8 mouse cellular contexts compared by ENCODE assay signal in genomic region chr1:87418733-87419132, GRCm38 (mm10). TPM values are rescaled to one million over a fixed set of nuclear protein-coding genes. Genes with fewer than 3 reads are reported as not detected.
A peak's percentile ranks its signal among the peaks of the same experiment; 100 is the strongest.
DNase-seq lines count a peak whose midpoint lies in the region.

No protein-coding gene starts in this region.

- peak; percentile 5 to 27 for DNase-seq in cerebellum, adult 18-20 months
- DNase-seq in cerebellum, adult 11 months, result no peak
- peak; percentile 9 to 26 for DNase-seq in left cerebral cortex, postnatal 14 days (ENCODE audit: low spot score in 2 of 2)
- no peak for DNase-seq in left cerebral cortex, adult 8-10 months (ENCODE audit: low spot score in 2 of 2)
- DNase-seq in ZHBTc4 (ENCODE audit: low read depth, low spot score), result peak; percentile 82
- DNase-seq in kidney, postnatal 10 days, result peak; percentile 19
- DNase-seq in thymus, postnatal 4 days, result peak; percentile 27
- no peak for DNase-seq in adrenal gland, postnatal 36 days

- intact Hi-C loops in left cerebral cortex, postnatal 14 days (cut with DNase I), result loop anchor here (10.0 kb wide), 1 partner anchor 174 kb away; no protein-coding TSS in a partner anchor

RNA-seq across cellular contexts. Expression of gene Kcnj13, which starts 24.2 kb away (rescaled TPM):
- 1 to 10 TPM; 3.3 to 4.5 TPM for total RNA-seq in left cerebral cortex, postnatal 14 days (2021)
- 1 to 10 TPM; 3.8 to 9.9 (median 5.2) TPM for total RNA-seq in left cerebral cortex, adult 8-10 months (2022)
- not detected for total RNA-seq in adrenal gland, postnatal 36 days (2021)

RNA-seq across cellular contexts. Expression of gene Snorc, which starts 51.3 kb away (rescaled TPM):
- 1 to 10 TPM in 1 of 2 experiments, under 1 TPM in 1; 0.82 to 1.1 TPM for total RNA-seq in left cerebral cortex, postnatal 14 days (2021)
- total RNA-seq in left cerebral cortex, adult 8-10 months (2022), result 1 to 10 TPM in 1 of 4 experiments, not detected in 3; 1.2 TPM
- total RNA-seq in adrenal gland, postnatal 36 days (2021), result not detected

Comparison
In these comparisons a context has a peak if more than half of its experiments do, and no peak if none do; other contexts are left out.
1. DNase-seq: peak in cerebellum, adult 18-20 months (2 of 2), left cerebral cortex, postnatal 14 days (2 of 2), ZHBTc4 (single experiment), kidney, postnatal 10 days (single experiment) and thymus, postnatal 4 days (single experiment); none in cerebellum, adult 11 months (single experiment), left cerebral cortex, adult 8-10 months (0 of 2) and adrenal gland, postnatal 36 days (0 of 2).
2. RNA of gene Kcnj13, which starts 24.2 kb away (total RNA-seq): 3.8 to 9.9 TPM in left cerebral cortex, adult 8-10 months and 3.3 to 4.5 TPM in left cerebral cortex, postnatal 14 days; not detected in adrenal gland, postnatal 36 days; every median in the first group is over 4 times any median in the second.